Mouse (Mus musculus): Measurements from ENCODE around the gene Cbln1.

Cbln1 gene

DNA sequence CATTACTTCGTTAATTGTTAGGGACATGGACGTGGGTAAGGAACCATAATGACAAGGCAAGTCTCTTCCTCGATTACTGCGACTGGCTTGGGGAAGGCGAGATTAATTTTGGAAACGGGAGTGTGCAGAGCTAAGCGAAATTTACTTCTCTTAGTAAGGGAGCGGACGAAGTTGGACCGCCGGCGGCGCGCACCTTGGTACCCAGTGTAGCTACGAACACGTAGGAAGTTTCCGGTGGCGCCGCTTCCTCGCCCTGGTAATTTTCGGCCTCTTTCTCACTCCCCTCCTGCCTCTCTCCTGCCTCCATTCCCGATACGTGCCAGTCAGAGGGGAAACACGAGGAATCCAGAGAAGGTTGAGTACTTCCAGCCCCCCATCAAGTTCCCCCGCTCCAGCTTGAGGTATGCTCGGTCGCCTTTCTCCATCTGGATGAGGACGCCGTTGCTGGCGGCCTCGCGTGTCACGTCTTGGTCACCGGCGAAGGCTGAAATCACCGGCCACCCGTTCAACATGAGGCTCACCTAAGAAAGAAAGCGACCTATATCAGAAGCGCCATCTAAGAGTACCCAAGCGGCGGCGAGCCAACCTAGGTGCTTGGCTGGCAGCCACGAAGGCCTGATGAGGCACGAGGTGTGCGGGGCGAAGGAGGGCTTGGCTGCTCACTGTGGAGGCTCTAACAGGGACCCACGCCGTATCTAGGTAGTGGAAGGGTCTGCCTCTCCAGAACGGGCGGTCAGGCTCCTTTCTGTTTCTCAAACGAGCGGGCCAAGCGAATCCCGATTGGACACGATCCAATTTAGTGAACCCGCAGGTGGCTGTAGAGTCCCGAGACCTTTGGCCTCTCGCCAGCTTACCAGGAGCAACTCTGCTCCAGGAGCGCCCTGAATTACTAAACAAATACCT, 2.2 kb downstream of the Cbln1 start:
- no peak for DNase-seq (ENCODE audit: low spot score)

DNA sequence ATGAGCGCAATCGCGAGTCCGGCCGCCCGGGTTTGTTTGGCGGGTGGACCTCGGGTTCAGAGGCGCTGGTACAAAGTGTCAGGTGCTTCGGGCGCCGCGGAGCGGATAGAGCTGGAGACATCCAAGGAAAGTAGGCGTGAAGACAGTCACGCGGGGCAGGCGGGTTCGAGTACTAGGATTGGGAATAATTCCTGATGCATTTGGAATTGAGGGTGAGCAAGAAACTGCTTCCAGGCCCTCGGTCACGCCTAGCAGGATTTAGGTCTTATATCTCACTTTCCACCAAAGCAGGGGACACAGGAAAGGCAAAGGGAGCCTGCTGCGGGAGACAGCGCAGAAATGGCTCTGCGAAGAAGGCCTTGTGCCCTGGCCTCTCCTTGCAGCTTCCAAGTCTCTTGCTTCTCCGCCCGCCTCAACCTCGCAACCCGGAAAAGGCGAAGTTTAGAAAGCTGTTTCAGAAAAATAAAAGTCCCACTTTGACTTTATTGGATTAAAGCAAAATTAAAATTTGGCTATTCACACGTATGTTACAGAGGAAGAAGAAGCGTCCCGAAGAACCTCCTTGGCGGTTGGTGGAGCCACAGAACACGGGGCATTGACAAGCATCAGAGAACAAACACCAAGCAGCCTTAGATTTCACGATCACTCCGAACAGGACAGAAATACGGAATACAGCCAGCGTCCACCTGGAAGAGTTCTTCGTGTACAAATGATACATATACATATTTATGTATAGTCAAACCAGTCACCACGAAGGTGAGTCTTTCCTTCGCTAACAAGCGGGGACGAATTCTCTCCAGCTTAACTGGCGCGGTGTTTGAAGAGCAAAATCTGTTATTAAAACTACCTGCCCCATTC, 3.2 kb downstream of the Cbln1 start:
- DNase-seq (ENCODE audit: low spot score): no peak

DNA sequence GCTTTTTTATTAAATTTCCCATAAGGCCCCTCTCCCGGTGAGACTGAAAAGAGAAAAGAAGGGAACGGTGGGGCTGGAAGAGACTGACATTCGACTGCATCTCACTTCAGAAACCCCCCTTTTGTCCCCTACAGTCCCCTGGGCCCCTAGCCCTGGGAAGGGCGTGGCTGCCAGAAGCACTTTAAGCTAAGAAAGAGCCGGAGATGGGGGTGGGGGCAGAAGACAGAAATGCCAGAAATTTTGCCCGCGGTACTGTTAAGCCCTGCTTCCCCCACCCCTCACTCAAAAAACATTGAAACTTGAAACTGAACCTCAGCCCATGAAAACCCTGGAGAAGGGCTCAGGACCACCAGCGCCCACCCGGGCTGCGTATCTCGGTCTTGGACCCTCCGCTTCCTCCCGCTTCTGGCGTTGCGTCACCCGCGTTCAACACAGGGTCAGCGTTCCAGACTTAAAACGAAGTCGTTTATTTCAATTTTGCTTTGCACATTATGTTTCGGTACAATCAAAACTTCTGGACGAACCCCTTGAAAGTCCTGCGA, 3.9 kb downstream of the Cbln1 start:
- no peak for DNase-seq (ENCODE audit: low spot score)

DNA sequence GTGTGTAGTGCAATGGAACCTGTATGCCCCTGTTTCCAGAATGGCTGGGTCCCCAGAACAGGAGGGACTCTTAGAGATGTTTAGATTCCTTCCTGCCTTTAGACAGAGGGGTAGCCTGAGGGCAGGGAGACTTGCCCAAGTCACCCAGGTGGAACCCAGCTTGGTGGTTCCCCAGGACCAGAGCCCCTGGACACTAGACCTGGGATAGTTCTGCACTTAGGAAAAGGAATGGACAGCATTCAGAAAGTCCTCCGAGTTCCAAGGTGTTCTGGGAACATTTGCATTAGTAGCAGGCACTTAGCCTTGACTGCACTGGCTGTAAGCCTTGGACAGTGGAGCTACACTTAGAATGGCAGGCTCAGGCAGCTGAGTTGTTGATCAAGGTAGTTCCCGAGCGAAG, 4.5 kb downstream of the Cbln1 start:
- DNase-seq (ENCODE audit: low spot score): no peak

DNA sequence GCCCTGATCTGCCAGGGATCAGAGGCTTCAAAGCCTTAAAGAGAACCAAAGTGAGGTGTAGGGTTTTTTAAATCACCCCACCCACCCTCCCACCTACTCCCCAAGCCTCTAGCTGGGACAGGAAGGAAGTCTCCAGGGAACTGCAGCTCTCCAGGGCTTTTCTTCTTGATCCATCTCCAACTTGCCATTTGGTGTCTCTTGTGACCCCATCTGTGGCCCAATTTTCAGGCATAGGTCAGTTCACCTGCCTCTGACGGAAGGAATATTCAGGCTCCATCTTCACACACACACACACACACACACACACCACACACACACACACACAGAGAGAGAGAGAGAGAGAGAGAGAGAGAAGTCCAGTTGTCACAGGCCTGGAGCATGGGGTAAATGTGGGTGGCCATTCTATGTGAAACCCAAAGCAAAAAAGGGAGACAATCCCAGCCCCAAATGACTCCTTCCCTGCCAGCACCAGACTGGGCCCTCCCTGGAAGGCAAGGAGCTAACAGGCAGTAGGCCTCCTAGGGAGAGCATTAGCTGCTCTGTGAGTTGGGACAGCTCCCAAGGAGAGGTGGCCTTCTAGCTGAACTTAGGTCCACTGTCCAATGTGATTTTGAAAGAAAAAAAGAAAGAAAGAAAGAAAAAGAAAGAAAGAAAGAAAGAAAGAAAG, 5.3 kb downstream of the Cbln1 start:
- no peak for DNase-seq (ENCODE audit: low spot score)

DNA sequence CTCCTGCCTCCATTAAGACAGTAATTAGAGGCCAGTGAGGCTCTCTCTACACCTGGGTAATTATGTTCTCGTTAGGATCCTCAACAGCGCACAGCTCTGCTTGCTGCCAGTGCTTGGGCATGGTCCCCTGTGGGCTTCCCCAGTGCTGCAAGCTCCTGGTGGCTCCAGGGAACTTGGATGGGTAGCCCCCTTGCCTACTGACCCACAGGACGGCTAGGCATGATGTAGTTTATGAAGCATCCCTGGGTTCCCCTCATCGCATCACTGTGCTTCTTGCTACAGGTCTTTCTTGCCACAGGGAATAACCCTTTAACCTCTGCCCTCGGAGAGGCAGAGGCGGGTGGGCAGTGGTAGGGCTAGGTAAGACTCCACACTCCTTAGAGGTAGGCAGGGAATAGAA, 6.1 kb downstream of the Cbln1 start:
- no peak for DNase-seq (ENCODE audit: low spot score)

DNA sequence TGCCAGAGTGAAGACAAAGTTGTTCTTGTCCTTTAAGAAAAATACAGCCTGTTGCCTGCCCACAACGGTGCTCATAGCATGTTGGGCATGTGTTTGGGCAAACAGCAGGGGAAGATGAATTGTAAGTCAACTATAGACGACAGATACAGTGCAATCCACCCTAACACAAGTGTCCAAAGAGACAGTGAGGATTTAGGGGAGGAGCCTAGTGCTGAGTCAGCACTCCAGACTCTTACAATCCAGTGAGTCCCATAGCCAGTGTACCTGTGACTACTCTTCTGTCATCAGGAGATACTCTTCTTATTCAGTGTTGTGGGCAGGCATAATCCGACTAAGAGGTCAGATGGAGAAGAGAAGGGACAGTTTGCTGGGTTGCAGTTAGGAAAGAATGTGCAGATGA, 8.0 kb downstream of the Cbln1 start:
- DNase-seq (ENCODE audit: low spot score): no peak

DNA sequence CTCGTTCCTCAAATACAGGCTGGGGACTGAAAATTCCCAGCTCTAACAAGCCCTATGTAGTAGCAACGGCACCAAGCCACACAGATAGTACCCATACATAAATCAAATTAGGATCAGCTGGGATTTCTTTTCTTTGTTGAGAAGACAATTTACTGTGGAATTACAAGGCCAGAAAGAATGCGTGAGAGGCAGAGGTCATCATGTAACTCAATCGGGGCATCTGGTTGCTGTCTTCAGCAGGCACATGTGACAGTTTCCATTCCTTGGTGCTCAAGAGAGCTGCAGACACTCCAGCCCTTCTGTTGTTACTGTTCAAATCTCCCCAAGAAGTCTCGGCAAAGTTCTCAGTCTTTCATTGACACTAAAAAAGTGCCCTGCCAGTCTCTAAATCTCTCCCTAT, 10.6 kb downstream of the Cbln1 start:
- no peak for DNase-seq (ENCODE audit: low spot score)

DNA sequence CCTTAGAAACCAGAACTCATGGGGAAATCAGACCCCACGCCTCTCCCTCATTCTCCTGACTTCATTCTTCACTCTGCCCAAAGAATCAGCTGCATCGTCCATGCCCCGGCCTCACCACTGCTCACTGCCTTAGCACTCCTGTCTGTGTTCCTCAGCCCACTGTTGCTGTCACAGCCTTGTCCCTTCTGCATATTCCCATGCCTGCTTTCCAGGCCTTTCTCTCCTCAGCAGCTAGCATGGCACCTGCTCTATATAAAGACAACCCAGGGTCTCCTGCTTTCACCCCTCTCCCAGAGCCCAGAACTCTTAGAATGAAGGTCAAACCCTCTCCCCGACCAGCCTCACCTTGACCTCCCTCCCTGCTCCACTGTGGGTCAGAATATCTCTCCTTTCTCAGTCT, 15.5 kb downstream of the Cbln1 start:
- no peak for DNase-seq (ENCODE audit: low spot score)

DNA sequence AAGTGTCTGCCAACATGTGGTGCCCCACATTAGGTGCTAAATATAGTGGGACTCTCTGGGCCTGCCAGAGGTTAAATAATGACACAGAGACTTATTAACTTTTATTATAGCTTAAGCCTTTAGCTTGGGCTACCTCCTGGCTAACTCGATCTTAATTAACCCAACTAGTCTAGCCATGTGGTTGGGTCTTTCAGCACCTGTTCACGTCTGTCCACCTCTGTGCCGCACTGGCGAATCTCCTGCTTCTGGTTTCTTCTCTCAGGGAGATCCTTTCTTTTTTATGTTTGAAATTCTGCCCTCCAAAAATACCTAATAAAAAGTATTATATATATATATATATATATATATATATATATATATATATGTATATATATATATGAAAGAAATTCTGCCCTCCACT, 19.6 kb downstream of the Cbln1 start:
- DNase-seq (ENCODE audit: low spot score): no peak

DNA sequence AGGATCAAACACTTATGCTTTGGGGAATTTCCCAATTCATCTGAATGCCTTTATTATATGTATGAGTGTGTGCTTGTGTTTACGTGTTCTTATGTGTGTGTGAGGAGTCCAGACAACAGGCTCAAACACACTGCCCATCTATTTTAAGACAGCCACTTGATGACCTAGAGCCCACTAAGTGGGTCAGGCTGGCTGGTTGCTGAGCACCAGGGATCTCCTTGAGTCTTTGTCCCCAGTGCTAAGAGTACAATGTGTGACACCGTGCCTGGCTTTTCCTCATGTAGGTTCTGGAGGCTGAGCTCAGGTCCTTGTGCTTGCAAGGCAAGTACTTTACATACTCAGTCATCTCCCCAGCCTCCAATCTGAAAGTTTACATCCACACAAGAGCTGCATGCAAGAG, 20.7 kb downstream of the Cbln1 start:
- no peak for DNase-seq (ENCODE audit: low spot score)

DNA sequence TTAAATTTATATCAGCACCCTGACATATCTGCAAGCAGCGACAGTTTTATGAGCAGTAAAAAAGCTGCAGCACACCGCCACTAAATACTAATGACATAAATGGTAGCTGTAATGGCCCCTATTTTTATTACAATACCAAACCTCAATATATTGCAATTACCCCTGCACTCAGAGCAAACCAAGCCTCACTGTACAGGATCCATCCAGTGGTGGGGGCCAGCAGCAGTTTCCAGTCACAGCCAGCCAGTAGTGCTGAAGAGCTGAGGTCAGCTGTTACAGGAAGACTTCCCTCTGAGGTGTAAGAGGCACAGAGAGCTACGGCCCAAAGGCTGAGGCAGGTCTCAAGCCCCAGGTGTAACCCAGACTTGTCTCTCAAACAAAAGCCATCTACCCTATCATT, 37.8 kb downstream of the Cbln1 start:
- no peak for DNase-seq (ENCODE audit: low spot score)

DNA sequence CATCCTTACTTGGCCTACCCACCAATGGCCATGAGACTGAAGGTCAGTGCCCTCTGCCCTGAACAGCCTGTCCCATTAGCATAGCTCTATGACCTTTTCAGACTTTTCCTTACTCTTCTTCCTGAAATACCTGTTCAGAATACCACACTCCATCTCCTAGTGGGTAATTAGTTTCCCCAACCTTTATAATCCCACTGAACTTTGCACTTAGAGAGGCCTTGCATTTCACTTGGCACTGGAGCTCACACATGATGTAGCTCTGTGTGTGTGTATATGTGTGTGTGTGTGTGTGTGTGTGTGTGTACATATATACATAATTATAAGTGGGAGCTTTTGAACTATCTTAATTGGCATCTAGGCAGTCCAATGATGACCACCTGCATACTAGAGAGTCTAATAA, 45.2 kb downstream of the Cbln1 start:
- no peak for DNase-seq (ENCODE audit: low spot score)

DNA sequence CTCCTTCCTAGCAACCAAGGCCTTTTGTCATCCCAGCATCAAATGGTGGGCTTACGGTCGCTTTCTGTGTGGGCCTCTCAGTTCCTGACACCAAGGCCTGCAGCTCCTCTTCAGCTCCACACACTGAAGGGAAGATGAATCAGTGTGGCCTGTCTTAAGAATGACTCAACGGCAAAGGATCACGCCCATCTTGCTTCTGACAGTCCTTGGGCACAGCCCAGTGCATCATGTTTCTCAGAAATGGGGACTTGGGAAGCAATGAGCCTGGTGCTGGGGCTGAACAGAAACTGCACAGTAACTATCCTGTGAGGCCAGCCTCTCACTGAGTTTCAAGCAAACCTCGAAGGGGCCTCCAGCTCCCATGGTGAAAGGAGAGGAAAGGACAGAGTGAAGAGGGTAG, 47.7 kb downstream of the Cbln1 start:
- no peak for DNase-seq (ENCODE audit: low spot score)

DNA sequence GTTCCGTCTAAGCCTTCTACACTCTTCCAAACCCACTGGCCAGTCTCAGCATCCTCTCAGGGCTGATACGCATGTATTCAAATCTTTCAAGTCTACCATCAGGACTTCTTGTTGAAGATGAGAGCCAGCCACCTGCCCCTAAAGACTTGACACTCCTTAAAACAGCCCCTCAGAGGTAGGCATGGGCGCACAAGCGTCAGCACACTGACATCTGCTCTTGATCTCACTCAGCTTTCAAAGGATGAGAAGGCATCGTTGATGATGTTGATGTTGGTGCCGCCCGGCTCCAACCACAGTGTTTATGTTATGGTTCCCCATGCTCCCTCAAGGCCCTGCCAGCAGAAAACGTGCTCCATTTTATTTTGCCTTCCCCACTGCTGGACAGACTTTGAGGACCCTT, 50.7 kb downstream of the Cbln1 start:
- no peak for DNase-seq (ENCODE audit: low spot score)
